Mouse (Mus musculus) liver, adult (tissue): ENCODE measurements around the gene Pim1.

Experiments
- GATA4 ChIP-seq: IDR thresholded peaks from 2 replicates; pipeline ENCODE4 v1.6.1; 2014; ENCODE audit warnings: mild to moderate bottlenecking, low read length; ENCODE audit not compliant: insufficient replicate concordance

Gene Pim1

DNA sequence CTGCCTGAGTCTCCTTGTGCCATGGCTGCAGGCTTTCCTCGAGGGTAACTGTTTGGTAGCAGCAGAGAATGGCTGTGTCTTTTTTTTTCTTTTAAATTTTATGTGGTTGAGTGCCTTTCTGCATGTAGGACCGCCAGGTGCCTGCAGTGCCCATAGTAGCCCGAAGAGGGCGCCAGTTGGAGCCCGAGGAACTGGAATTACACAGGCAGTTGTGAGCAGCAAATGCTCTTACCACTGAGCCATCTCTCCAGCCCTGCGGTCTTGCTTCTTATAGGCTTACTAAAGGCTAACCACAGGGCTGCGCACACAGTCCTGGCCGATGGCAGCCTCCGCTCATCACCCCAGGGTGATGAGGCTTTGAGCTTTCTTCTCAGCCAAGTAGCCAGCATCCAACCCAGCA, 40.7 kb downstream of the Pim1 start:
- TF ChIP-seq GATA4 = no peak

DNA sequence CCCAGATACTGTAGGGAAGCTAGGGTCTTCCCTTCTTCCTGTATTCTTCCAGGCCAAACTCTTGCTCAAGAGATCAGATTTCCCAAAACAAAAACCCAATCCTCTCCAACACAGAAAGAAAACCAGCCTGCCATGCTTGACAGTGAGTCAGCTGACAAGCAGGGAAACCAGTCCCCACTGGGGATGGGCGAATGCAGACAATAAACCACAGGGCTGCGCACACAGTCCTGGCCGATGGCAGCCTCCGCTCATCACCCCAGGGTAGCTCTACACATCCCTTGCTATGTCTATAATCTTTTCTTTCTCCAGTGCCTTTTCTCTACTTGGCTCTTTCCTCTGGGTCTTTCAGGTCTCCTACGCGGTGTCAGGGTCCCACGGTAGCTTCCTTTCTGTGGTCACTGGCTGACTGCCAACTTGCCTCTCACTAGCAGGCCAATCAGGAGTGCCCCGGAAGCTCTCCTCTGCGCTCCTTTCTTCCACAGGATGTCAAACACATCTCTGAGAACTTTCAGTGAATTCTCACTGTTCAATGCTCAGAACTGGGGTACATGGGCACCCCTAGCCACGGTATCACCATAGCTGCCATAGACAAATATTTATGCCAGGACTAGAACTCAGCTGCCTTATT, 41.3 kb downstream of the Pim1 start:
- TF ChIP-seq GATA4 = no peak

DNA sequence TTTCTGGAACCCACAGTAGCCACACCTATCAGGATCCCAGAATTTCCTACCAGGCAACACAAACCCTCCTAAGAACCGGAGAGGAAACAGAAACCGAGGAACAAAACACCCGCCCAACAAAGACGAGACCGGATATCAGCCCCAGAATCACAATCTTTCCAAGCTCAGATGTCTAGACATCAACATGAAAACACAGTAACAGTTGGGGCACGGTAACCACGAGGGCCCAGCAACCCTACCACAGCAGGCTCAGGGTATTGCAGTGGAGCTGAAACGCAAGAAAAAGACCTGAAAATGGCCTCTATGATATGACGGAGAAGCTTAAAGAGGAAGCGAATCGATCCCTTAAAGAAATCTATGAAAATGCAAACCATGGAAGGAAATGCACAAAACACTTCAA, 43.3 kb downstream of the Pim1 start:
- TF ChIP-seq GATA4 = no peak

DNA sequence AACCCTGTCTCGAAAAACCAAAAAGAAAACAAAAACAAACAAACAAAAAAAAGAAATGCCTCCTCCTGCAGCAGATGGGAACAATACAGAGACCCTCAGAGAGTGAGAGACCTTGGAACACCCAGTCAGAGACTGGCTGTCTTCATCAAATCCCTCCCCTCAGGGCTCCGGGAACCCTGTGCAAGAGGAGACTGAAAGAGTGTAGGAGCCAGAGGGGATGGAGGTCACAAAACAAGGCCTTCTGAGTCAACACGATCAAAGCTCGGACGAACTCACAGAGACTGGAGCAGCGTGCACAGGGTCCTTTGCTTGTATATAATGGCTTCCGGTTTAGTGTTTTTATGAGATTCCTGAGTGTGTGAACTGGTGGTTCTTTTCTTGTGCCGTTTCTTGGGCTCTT, 49.9 kb downstream of the Pim1 start:
- TF ChIP-seq GATA4 = no peak

DNA sequence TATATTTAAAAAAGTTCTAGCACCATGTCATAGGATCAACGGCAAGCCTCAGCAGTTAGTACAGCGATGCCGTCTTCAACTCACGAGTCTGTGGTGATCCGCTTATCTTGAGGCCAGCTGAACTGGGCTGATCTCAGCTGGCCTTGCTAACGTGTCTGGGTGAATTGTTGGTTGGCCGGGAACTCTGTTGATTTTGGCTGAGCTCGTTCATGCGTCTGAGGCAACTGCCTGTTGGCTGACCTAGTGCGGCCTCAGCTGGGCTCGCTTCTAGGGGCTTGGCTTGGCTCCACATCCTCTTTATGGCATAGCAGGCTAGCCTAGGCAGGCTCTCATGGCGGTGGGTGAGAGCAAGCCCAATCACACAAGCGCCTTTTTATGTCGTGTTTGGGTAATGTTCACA, 50.9 kb downstream of the Pim1 start:
- TF ChIP-seq GATA4 = peak; percentile 96

DNA sequence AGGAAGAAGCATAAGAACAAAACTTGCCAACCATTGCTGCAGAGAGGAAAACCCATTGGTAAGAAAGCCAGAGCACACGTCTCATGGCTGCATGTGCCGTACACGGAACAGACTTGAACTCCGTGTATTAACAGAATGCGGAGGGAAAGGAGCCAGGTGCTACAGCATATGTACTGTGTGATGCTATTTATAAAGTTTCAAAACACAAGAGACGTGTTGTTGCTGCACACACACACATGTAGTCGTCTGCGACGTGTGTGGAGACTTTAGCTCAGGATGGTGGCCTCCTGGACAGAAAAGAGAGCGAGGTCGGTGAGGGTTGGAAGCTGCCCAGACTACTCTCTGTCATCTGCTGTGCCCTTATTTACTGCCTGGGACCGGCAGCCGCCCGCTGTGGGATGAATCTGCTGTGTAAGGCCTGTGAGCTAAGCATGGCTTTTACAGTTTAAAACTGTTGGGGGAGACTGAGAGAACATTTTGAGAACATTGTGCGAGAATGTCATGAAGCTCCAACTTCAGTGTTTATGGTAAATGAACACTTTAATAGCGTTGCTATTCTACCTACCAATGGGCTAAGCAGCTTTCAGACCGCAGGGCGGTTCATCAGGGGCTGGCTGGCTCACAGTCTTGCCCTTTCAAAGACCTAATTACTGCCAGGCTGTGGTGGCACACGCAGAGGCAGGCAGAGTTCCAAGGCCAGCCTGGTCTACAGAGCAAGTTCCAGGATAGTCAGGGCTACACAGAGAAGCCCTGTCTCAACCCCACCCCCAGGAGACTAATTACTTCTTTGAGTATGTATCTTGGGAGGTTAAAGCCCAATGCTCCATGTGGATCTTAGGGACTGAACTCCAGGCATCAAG, 52.5 kb downstream of the Pim1 start:
- TF ChIP-seq GATA4 = no peak

DNA sequence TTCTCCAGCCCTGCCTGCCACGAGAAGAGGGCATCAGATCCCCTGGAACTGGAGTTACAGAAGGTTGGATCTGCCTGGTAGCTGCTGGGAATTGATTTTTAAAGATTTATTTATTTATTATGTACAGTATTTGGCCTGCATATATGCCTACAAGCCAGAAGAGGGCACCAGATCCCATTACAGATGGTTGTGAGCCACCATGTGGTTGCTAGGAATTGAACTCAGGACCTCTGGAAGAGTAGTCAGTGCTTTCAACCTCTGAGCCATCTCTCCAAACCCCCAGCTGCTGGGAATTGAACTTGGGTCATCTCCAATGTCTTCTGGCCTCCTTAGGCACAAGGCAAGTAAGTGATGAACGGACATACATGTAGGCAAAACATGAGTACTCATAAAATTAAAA, 53.5 kb downstream of the Pim1 start:
- TF ChIP-seq GATA4 = no peak

DNA sequence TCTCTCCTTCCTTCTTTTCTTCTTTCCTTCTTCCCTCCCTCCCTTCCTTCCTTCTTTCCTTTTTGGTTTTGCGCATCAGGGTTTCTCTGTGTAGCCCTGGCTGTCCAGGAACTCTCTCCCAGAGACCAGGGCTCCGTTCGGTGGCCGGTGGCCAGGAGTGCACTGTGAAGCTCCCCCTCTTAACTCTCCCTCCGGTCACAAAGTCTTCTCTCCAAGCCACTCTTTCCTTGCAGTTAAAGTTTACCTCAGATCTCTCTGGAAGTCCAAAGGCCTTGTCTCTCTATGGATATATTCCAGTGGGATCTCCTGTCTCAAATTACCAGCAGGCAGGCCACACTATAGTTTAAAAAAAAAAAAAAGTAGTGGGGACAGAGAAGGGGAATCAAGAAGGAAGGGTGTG, 54.7 kb downstream of the Pim1 start:
- no peak for TF ChIP-seq GATA4
